Mouse (Mus musculus) midbrain, postnatal 0 days (tissue): ENCODE measurements around the gene Olfr544. TPM values are rescaled to one million over a fixed set of nuclear protein-coding genes. Genes with fewer than 3 reads are reported as not detected.

Experiments used
- ATAC-seq: fragments of 200-750 bp; cut with Nextera tagmentation; 2 replicates; pipeline ENCODE4 v1.8.0; 2017; ENCODE audit warnings: moderate number of reproducible peaks, mild to moderate bottlenecking, moderate TSS enrichment, moderate library complexity; ENCODE audit not compliant: low FRiP score
- DNase-seq: peaks from one replicate; pipeline ENCODE4 v3.0.0-alpha.2; 2015; ENCODE audit warnings: low spot score
- H3K27ac ChIP-seq: fragments of 300-500 bp; sonication (generic); 2 replicates; pipeline ENCODE4 v1.5.1; 2014; ENCODE audit warnings: low read depth, mild to moderate bottlenecking, low read length, mixed read lengths
- H3K27me3 ChIP-seq: fragments of 300-500 bp; sonication (generic); 2 replicates; pipeline ENCODE4 v1.6.1; 2014; ENCODE audit warnings: low read length, control low read depth, mixed read lengths; ENCODE audit not compliant: insufficient read depth
- H3K36me3 ChIP-seq: fragments of 300-500 bp; sonication (generic); 2 replicates; pipeline ENCODE4 v1.6.1; 2014; ENCODE audit warnings: low read length, control low read depth, mixed read lengths; ENCODE audit not compliant: insufficient read depth
- H3K4me1 ChIP-seq: fragments of 300-500 bp; sonication (generic); 2 replicates; pipeline ENCODE4 v1.6.1; 2014; ENCODE audit warnings: mild to moderate bottlenecking, control low read depth, antibody characterized with exemption, low read length, mixed read lengths; ENCODE audit not compliant: insufficient read depth
- H3K4me2 ChIP-seq: fragments of 300-500 bp; sonication (generic); 2 replicates; pipeline ENCODE4 v1.6.1; 2014; ENCODE audit warnings: low read depth, mild to moderate bottlenecking, low read length, mixed read lengths; ENCODE audit not compliant: poor library complexity, severe bottlenecking
- H3K4me3 ChIP-seq: fragments of 300-500 bp; sonication (generic); 2 replicates; pipeline ENCODE4 v1.5.1; 2014; ENCODE audit warnings: low read depth, mild to moderate bottlenecking, low read length, moderate library complexity
- H3K9ac ChIP-seq: fragments of 300-500 bp; sonication (generic); replicated peaks from 2 replicates; pipeline ENCODE4 v1.6.1; 2014; ENCODE audit warnings: mild to moderate bottlenecking, low read length, moderate library complexity, mixed read lengths; ENCODE audit not compliant: poor library complexity, severe bottlenecking
- H3K9me3 ChIP-seq: fragments of 300-500 bp; sonication (generic); 2 replicates; pipeline ENCODE4 v1.6.1; 2016; ENCODE audit warnings: low read length, control low read depth
- CTCF ChIP-seq: IDR thresholded peaks from 2 replicates; pipeline ENCODE4 v1.5.1; 2016; ENCODE audit warnings: antibody characterized with exemption, mild to moderate bottlenecking
- WGBS: fragments of 180-500 bp; shearing (Covaris S2); extraction: QIAGEN DNeasy Blood & Tissue Kit; methylation state at CpG from one replicate; pipeline ENCODE4 v1.1.7; 2014; 5-methylcytosine and 5-hydroxymethylcytosine counted together
- polyA plus RNA-seq: library from polyadenylated mRNA; unstranded; fragments of >200 nt; fragmentation: Nextera tagmentation; extraction: Ambion mirVana; gene quantifications from 2 replicates; pipeline ENCODE4 v1.2.1, GENCODE M21; 2015
- total RNA-seq: library from RNA; depleted of rRNA; stranded (reverse); fragments of >200 nt; gene quantifications from 2 replicates; pipeline ENCODE4 v1.2.3, GENCODE M21; 2014; rRNA removed

Gene Olfr544
- total RNA-seq = not detected in 2 replicates
- 0.12 TPM in 1 of 2 replicates, not detected in the other for polyA plus RNA-seq

GRCm38 (mm10) chr7:102488161-102488560 is at the start of gene Olfr544:
TSS of gene Olfr544 (minus strand) at chr7:102488313.
- WGBS = 31% methylated on average over 1 of the region's 1 CpGs
- Histone ChIP-seq H3K27ac (no peak within 1 kb of the TSS), H3K4me3 (no peak within 1 kb of the TSS), H3K9ac (no peak within 1 kb of the TSS), H3K27me3 (no peaks in the 10 kb centered on the region), H3K4me1 (no peaks in the 10 kb centered on the region), H3K36me3 (no peaks in the 10 kb centered on the region), H3K4me2 (no peak within 1 kb of the TSS), H3K9me3 (no peaks in the 10 kb centered on the region)
- ATAC-seq (no peak), DNase-seq (no peak)
- no peak for TF ChIP-seq CTCF

- WGBS = 84% methylated on average over 1 of the region's 1 CpGs
- H3K4me3 ChIP-seq = no peak within 1 kb of the TSS
- H3K4me1 ChIP-seq = no peaks in the 10 kb centered on the region
- no peaks in the 10 kb centered on the region for H3K9me3 ChIP-seq
- no peaks in the 10 kb centered on the region for H3K27me3 ChIP-seq
- ATAC-seq (no peak), DNase-seq (no peak)
- no peaks in the 10 kb centered on the region for H3K36me3 ChIP-seq
- H3K4me2 ChIP-seq = no peak within 1 kb of the TSS
- H3K27ac ChIP-seq = no peak within 1 kb of the TSS
- no peak within 1 kb of the TSS for H3K9ac ChIP-seq
- TF ChIP-seq CTCF = no peak
Observed at GRCm38 (mm10) chr7:102534449-102534848, 46.3 kb upstream of the Olfr544 start, which contains the start of gene Olfr547. TSS of gene Olfr547 (plus strand) at chr7:102534749.

- Histone ChIP-seq H3K27me3 (no peaks in the 10 kb centered on the region), H3K9ac (no peak overlapping the region), H3K9me3 (no peaks in the 10 kb centered on the region), H3K4me2 (no peak overlapping the region), H3K27ac (no peak overlapping the region), H3K4me1 (no peaks in the 10 kb centered on the region), H3K4me3 (no peak overlapping the region), H3K36me3 (no peaks in the 10 kb centered on the region)
- ATAC-seq (no peak), DNase-seq (no peak)
- 79% methylated on average over 1 of the region's 1 CpGs for WGBS
- TF ChIP-seq CTCF = no peak
Observed at GRCm38 (mm10) chr7:102529052-102529451, 40.9 kb upstream of the Olfr544 start.

- 49% methylated on average over 2 of the region's 2 CpGs for WGBS
- no peak for ATAC-seq
- no peak for TF ChIP-seq CTCF
- no peaks in the 10 kb centered on the region for H3K4me1 ChIP-seq
- H3K4me3 ChIP-seq = no peak overlapping the region
- no peak overlapping the region for H3K9ac ChIP-seq
- H3K27me3 ChIP-seq = peaks cover 5% of the 10 kb centered on the region; the same call in 1 of the 2 replicates
- H3K9me3 ChIP-seq = no peaks in the 10 kb centered on the region
- H3K27ac ChIP-seq = no peak overlapping the region
- DNase-seq = peak; percentile 50
- no peaks in the 10 kb centered on the region for H3K36me3 ChIP-seq
- H3K4me2 ChIP-seq = no peak overlapping the region
Observed at GRCm38 (mm10) chr7:102517051-102517335, 28.9 kb upstream of the Olfr544 start.

- Histone ChIP-seq H3K4me2 (no peak overlapping the region), H3K4me3 (no peak overlapping the region), H3K27me3 (peaks cover 5% of the 10 kb centered on the region; the same call in 1 of the 2 replicates), H3K4me1 (no peaks in the 10 kb centered on the region), H3K36me3 (no peaks in the 10 kb centered on the region), H3K27ac (no peak overlapping the region), H3K9me3 (no peaks in the 10 kb centered on the region), H3K9ac (no peak overlapping the region)
- no peak for TF ChIP-seq CTCF
- ATAC-seq = no peak
- peak; percentile 48 for DNase-seq
- 67% methylated on average over 10 of the region's 10 CpGs for WGBS
Observed at GRCm38 (mm10) chr7:102516261-102517050, 28.3 kb upstream of the Olfr544 start.

GRCm38 (mm10) chr7:102514144-102514543 is 26.0 kb upstream of the Olfr544 start:
- Histone ChIP-seq H3K4me1 (no peaks in the 10 kb centered on the region), H3K9ac (no peak overlapping the region), H3K9me3 (no peaks in the 10 kb centered on the region), H3K4me2 (no peak overlapping the region), H3K36me3 (no peaks in the 10 kb centered on the region), H3K27me3 (peaks cover 5% of the 10 kb centered on the region; the same call in 1 of the 2 replicates), H3K27ac (no peak overlapping the region), H3K4me3 (no peak overlapping the region)
- 72% methylated on average over 4 of the region's 4 CpGs for WGBS
- DNase-seq (no peak), ATAC-seq (no peak)
- no peak for TF ChIP-seq CTCF
